Mouse (Mus musculus) T-helper 2 cell (primary cell): ENCODE data around the gene Josd1.

ENCODE experiments used
- in situ Hi-C: fragments of 300-600 bp; cut with MboI, MseI; formaldehyde crosslinking; loops from one replicate; pipeline ENCODE4 v1.15.1; 2025; ENCODE audit warnings: high pct_unique_total_duplicates

Josd1 gene

DNA sequence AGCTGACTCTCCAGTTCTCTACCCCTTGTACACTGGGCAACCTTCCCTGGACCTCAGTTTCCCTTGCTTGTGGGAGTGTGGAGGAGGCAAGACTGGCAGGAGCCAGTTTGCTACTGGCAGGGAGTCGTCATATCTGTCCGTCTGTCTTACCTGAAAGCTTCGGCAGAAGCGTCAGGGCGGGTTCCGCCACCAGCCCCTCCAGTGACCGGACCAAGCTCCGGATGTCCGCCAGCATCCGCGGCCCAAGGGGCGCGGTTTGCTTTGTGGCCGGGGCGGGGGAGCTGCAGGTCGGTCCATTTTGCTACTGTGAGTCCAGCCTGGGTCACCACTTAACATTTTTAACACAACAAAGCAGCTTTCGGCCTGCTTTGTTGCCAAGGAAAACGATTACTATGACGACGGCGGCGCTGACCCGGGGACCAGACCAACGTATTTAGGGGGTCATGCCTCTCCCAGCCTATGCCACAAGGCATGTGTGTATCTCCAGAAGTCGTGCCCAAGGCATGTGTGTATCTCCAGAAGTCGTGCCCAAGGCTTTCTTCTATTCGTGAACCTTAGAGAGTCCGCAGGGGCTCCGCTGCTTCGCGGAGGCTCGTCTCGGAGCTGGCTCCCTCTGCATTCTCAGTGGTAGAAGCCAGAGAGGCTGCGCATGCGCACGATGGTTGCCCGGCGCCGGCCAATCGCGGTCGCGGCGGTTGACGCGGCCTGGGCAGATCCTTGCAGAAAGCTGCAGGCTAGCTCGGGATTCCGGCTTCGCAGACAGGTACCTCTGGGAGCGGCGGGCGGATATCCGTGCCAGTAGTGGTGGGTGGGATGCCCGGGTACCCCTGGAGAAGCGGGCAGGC lies 29.0 kb downstream of the Josd1 start, which contains the start of the genes Fam227a and Cby1:
Gene Fam227a (minus strand): TSS at position 426 of the 845 bp plus-strand sequence.
Gene Cby1 (plus strand): TSS at position 669 of the 845 bp plus-strand sequence.
- in situ Hi-C loops = no loop called here

DNA sequence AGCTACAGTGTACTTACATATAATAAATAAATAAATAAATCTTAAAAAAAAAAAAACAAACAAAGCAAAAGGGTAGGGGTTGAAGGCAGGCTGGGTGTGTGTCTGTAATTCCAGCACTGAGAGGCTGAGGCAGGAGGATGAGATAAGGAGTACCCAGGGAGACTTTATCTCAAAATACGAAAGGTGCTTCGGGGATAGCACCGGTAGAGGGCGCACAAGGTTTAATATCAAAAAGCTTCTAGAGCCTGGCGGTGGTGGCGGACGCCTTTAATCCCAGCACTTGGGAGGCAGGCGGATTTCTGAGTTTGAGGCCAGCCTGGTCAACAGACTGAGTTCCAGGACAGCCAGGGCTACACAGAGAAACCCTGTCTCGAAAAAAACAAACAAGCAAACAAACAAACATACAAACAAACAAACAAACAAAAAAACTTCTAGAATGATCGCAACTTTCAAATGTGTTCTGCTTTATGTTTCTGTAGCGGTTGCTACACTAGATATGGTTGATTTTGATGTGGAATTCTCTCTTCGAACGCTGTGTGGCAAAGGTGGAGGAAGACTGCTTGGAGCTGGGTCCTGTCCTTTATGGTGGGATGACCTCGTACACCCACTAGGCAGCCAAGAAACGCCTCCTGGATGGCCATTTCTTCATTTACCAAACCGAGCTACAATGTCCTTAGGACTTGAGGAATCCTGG lies 29.7 kb downstream of the Josd1 start:
- in situ Hi-C loops = no loop called here

DNA sequence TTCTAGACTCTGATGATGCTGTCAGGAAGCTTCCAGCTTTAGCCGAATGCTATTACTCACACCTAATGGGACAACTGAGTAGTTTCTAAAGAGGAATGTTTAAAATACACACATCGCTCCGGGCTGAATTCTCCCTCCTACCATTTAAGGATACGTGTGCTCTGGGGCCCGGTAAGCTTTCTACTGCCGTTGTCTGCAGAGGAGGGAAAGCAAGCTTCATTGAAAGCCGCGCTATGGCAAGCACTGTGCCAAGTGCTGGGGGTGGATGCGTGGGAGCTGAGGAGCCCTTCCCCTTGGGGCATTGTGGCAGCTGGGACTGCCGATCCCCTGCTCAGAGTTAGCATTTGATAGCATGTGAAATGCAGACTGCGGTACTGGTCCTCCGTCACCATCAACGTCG lies 31.3 kb downstream of the Josd1 start:
- in situ Hi-C loops = no loop called here

DNA sequence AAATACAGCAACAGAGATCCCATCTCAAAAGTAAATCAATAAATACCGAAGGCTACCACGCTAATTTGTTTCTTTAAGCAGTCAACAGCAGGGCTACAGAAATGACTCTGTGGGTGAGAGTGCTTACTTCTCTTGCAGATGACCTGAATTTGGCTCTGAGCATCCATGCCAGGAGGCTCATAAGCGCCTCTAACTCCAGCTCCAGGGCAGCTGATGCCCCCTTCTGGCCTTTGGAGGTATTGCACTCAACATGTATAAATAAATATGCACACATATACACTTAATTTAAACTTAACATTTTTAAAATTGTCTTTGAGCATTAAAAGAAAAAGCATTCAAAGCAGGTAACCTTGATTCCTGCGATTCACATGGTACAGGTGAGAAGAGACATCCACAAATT lies 36.2 kb downstream of the Josd1 start:
- in situ Hi-C loops = no loop called here

DNA sequence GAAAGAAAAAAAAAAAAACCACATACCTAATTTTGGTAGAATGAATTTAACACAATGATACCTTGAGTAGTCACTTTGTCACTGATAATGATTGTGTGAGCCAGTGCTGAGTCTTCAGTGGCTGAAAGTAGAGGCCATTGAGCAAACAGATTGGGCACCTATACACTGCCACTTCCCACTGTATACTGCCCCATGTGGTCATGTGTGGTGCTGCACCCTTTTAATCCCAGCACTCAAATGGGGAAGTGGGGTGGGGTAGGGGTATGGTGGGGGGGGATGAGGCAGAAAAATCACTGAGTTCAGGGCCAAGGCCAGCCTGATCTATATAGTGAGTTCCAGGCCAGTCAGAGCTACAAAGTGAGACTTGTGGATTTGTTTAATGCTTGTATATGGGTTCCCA lies 37.1 kb downstream of the Josd1 start:
- in situ Hi-C loops = no loop called here

DNA sequence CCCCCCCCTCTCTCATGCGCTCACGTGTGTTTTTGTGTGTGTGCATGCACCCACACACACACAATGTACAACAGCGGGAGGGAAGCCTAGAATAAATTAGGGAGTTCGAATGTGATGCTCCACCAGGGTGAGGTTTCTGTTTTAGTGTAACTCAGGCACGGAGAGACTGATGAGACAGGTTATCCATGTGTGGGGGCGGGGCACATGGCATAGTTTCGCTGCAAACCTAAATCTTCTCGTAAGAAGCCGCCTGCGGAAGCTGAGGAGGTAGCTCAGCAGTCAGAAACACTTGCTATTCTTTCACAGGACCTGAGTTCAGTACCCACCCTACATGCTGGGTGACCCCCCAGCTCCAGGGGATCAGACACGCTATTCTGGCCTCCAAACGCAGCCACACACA lies 39.6 kb downstream of the Josd1 start:
- in situ Hi-C loops = no loop called here

DNA sequence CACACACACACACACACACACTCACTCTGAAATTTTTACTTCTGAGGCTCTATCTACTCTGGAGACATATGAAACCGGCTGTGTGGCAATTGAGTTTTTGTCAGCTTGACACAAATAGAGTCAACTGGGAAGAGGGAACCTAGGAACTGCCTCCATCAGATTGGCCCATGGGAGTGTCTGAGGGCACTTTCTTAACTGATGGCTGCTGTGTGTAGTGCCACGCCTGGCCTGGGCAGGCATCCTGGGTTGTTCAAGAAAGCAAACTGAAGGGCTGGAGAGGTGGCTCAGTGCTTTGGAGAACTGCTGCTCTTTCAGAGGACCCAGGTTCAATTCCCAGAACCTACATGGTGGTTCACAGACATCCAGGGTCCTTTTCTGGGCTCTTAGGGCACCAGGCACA lies 42.2 kb downstream of the Josd1 start:
- in situ Hi-C loops = no loop called here

DNA sequence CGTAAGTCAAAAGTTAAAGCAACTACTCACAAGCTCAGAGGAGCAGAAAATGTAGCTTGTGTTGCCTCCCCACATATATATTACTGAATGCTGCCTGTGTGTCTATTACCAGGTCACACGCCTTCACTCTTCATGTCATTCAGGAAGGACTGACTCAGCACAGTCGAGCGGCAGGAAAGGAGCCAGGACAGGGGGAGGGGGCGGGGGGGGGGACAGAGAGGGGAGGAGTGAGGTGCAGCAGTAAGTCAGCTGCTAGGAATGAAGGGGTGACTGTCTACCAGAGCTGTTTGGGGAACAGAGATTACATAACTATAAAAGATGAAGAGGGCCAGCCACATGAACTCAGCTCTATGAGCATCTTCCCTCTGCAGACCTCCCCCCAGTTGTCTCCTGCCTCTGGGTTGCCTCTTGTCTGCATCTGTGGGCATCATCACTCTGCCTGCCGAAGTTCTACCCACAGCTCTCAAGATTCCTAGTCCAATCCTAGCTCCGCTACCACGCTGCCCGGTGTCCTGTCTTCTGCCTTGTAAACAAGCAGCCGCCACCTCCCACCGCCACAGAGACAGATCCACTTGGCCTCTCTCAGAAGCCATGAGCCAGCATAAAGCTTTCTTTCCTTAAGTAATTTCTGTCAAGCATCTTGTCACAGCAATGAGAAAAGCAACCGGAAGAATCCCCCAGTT lies 46.4 kb downstream of the Josd1 start:
- in situ Hi-C loops = no loop called here

DNA sequence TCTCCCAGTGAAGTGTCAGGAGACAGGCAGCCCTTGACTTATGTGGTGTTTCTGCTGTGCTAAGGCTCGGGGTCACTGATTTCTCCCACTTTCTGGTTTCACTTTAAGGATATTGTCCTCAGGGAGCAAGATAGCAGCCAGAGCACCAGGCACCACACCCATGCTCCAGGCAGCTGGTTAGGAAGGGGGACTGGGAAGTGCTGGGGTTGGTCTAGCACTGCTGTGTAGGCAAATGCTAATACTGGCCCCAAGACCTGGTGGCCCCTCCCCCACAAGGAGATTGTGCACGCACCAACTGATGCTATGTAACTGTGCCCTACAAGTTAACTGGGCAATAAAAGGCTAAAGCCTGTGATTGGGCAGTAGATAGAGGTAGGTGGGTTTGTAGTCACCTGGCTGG lies 57.2 kb downstream of the Josd1 start:
- in situ Hi-C loops = no loop called here
